Mouse (Mus musculus): Measurements from ENCODE around the gene Rpl13a. TPM values are rescaled to one million over a fixed set of nuclear protein-coding genes. Genes with fewer than 3 reads are reported as not detected.
A peak's percentile ranks its signal among the peaks of the same experiment; 100 is the strongest.
"Not testable (repeated sequence)": the region's sequence is repeated elsewhere in the genome, so short reads cannot be mapped to it uniquely, and the experiment has no call there.

Rpl13a gene
- polyA plus RNA-seq, 2 experiments from 2014 or later = 7,090 to 8,122 TPM

GRCm38 (mm10) chr7:45156206-45156605 lies 27.6 kb upstream of the Rpl13a start:
- no peak for ATAC-seq

- no peak for ATAC-seq
Measured at GRCm38 (mm10) chr7:45155590-45155989, 27.0 kb upstream of the Rpl13a start.

- no peak for ATAC-seq
Measured at GRCm38 (mm10) chr7:45154993-45155514, 26.5 kb upstream of the Rpl13a start.

GRCm38 (mm10) chr7:45154096-45154992 lies 25.8 kb upstream of the Rpl13a start, which contains the start of the genes Pih1d1 and Aldh16a1:
Pih1d1 (plus strand) TSS chr7:45154303.
Aldh16a1 (minus strand) TSS chr7:45154584.
- ATAC-seq = peak; percentile 96

- ATAC-seq = no peak
Measured at GRCm38 (mm10) chr7:45153586-45153985, 25.0 kb upstream of the Rpl13a start.

GRCm38 (mm10) chr7:45153052-45153451 lies 24.5 kb upstream of the Rpl13a start:
- ATAC-seq = not testable (repeated sequence)

GRCm38 (mm10) chr7:45151303-45151702 lies 22.7 kb upstream of the Rpl13a start:
- no peak for ATAC-seq

GRCm38 (mm10) chr7:45150321-45150720 lies 21.8 kb upstream of the Rpl13a start:
- ATAC-seq = no peak

GRCm38 (mm10) chr7:45149545-45149944 lies 21.0 kb upstream of the Rpl13a start:
- no peak for ATAC-seq

GRCm38 (mm10) chr7:45148534-45149098 lies 20.1 kb upstream of the Rpl13a start:
- ATAC-seq = no peak

- no peak for ATAC-seq
Measured at GRCm38 (mm10) chr7:45147899-45148298, 19.3 kb upstream of the Rpl13a start.

GRCm38 (mm10) chr7:45147267-45147666 lies 18.7 kb upstream of the Rpl13a start:
- ATAC-seq = no peak

GRCm38 (mm10) chr7:45145460-45145859 lies 16.9 kb upstream of the Rpl13a start:
- no peak for ATAC-seq

GRCm38 (mm10) chr7:45144368-45145174 lies 16.0 kb upstream of the Rpl13a start:
- no peak for ATAC-seq

GRCm38 (mm10) chr7:45141914-45142313 lies 13.4 kb upstream of the Rpl13a start:
- ATAC-seq = no peak

GRCm38 (mm10) chr7:45141319-45141718 lies 12.8 kb upstream of the Rpl13a start:
- no peak for ATAC-seq

GRCm38 (mm10) chr7:45139904-45140723 lies 11.6 kb upstream of the Rpl13a start:
- no peak for ATAC-seq

GRCm38 (mm10) chr7:45138403-45138802 lies 9.8 kb upstream of the Rpl13a start:
- no peak for ATAC-seq

GRCm38 (mm10) chr7:45137171-45138006 lies 8.8 kb upstream of the Rpl13a start:
- ATAC-seq = peak; percentile 12

GRCm38 (mm10) chr7:45135993-45136567 lies 7.5 kb upstream of the Rpl13a start, which contains the start of the genes Gm45713 and Flt3l:
Gm45713 (minus strand) TSS chr7:45136231.
Flt3l (minus strand) TSS chr7:45136432.
- peak; percentile 81 for ATAC-seq

Data from activated CD4-positive, CD25-positive, alpha-beta regulatory T cell, adult 4 months (primary cell).